Mouse (Mus musculus) hindbrain, embryonic 11.5 days (tissue): ENCODE data around the gene Zfp182. TPM values are rescaled to one million over a fixed set of nuclear protein-coding genes. Genes with fewer than 3 reads are reported as not detected.

Experiments used
- polyA plus RNA-seq: library from polyadenylated mRNA; unstranded; fragments of >200 nt; fragmentation: Nextera tagmentation; extraction: Ambion mirVana; gene quantifications from 2 replicates; pipeline ENCODE4 v1.2.1, GENCODE M21; 2014

The Zfp182 gene
- polyA plus RNA-seq, 1 experiment from 2014 or later: 9.7 TPM

Other genes with a start within 250 kb of the Zfp182 start
- gene Timp1, start 192.2 kb downstream of the Zfp182 start, polyA plus RNA-seq: 8.9 and 10.4 TPM in 2 replicates
- gene Syn1, start 141.3 kb downstream of the Zfp182 start, polyA plus RNA-seq: 12.4 and 12.7 TPM in 2 replicates
- 2.8 and 3.4 TPM in 2 replicates for gene Cfp, start 130.8 kb downstream of the Zfp182 start, polyA plus RNA-seq
- 7.1 and 9.1 TPM in 2 replicates for gene Elk1, start 111.7 kb downstream of the Zfp182 start, polyA plus RNA-seq
- 51.4 and 63.6 TPM in 2 replicates for gene Uxt, start 100.3 kb downstream of the Zfp182 start, polyA plus RNA-seq
- gene Spaca5, start 6.1 kb upstream of the Zfp182 start, polyA plus RNA-seq: not detected in 2 replicates
- gene Zfp300, start 27.2 kb upstream of the Zfp182 start, polyA plus RNA-seq: 3.1 and 3.3 TPM in 2 replicates
- gene Ssxa1, start 53.5 kb upstream of the Zfp182 start, polyA plus RNA-seq: not detected in 2 replicates
- gene Gm21876, start 113.3 kb upstream of the Zfp182 start, polyA plus RNA-seq: not detected in 2 replicates